20 mouse cellular contexts compared by ENCODE assay signal in genomic region chr2:165077055-165077454, GRCm38 (mm10). TPM values are rescaled to one million over a fixed set of nuclear protein-coding genes. Genes with fewer than 3 reads are reported as not detected.
DNase-seq lines count a peak whose midpoint lies in the region; ATAC-seq and TF ChIP-seq lines count a peak whose summit lies in the region.
"Had no signal": no experiment of that assay in that cellular context is flagged by ENCODE, and none has a peak within 500 bp of the region (broad histone marks: within the 10 kb centered on the region; RNA-seq: fewer than 3 reads in every experiment).

No protein-coding gene starts in this region.

- peak overlapping the region; percentile 24 for H3K4me2 ChIP-seq in forebrain, embryonic 11.5 days (ENCODE audit: low read depth, low read length, severe bottlenecking)
- H3K4me2 ChIP-seq in hindbrain, embryonic 14.5 days (replicated peaks), result no peak overlapping the region
- peak overlapping the region; percentile 31 for H3K4me2 ChIP-seq in midbrain, embryonic 14.5 days (ENCODE audit: low read length)
- H3K4me2 ChIP-seq: liver, embryonic 15.5 days had no signal

- H3K9ac ChIP-seq in forebrain, embryonic 11.5 days (ENCODE audit: low read length), result peak overlapping the region; percentile 9; the same call in 1 of the 2 replicates
- H3K9ac ChIP-seq in hindbrain, embryonic 14.5 days, result no peak overlapping the region
- H3K9ac ChIP-seq in midbrain, embryonic 14.5 days (replicated peaks; ENCODE audit: low read length), result peak overlapping the region; percentile 26; the same call in 1 of the 2 replicates
- H3K9ac ChIP-seq: liver, embryonic 15.5 days had no signal

- peak; percentile 82 for ATAC-seq in forebrain, embryonic 11.5 days (replicated peaks; ENCODE audit: low FRiP score)
- ATAC-seq in hindbrain, embryonic 14.5 days (ENCODE audit: low FRiP score), result peak; percentile 75
- ATAC-seq in midbrain, embryonic 14.5 days (ENCODE audit: low FRiP score, low TSS enrichment), result peak; percentile 41; the same call in 1 of the 2 replicates
- ATAC-seq: Patski had no signal

- H3K4me1 ChIP-seq in forebrain, embryonic 11.5 days (replicated peaks; ENCODE audit: control insufficient read depth, insufficient read depth, low read length), result peaks cover 34% of the 10 kb centered on the region
- peaks cover 30% of the 10 kb centered on the region for H3K4me1 ChIP-seq in hindbrain, embryonic 14.5 days (replicated peaks; ENCODE audit: control insufficient read depth, insufficient read depth, low read length)
- H3K4me1 ChIP-seq in midbrain, embryonic 14.5 days (ENCODE audit: control insufficient read depth, insufficient read depth, low read length), result peaks cover 37% of the 10 kb centered on the region
- no peaks in the 10 kb centered on the region for H3K4me1 ChIP-seq in thymus, adult 2 months (replicated peaks; ENCODE audit: control insufficient read depth, insufficient read depth, low read length)
- H3K4me1 ChIP-seq: liver, embryonic 15.5 days had no signal

- no peak for TF ChIP-seq CTCF in thymus, adult 2 months (IDR thresholded peaks at IDR 0.05; ENCODE audit: borderline replicate concordance, control insufficient read depth, extremely low read depth, insufficient read depth, low read length, poor library complexity)

- peaks cover 45% of the 10 kb centered on the region for H3K27me3 ChIP-seq in forebrain, embryonic 11.5 days (ENCODE audit: control insufficient read depth, insufficient read depth, low read length)
- peaks cover 39% of the 10 kb centered on the region for H3K27me3 ChIP-seq in hindbrain, embryonic 14.5 days (ENCODE audit: control insufficient read depth, insufficient read depth, low read length)
- H3K27me3 ChIP-seq in midbrain, embryonic 14.5 days (ENCODE audit: control insufficient read depth, insufficient read depth, low read length), result peaks cover 4% of the 10 kb centered on the region; the same call in 1 of the 2 replicates
- H3K27me3 ChIP-seq in thymus, adult 2 months (ENCODE audit: control insufficient read depth, insufficient read depth, low read length), result peaks cover 5% of the 10 kb centered on the region; the same call in 1 of the 2 replicates

- H3K9me3 ChIP-seq in forebrain, embryonic 11.5 days (ENCODE audit: control insufficient read depth, low read length), result no peaks in the 10 kb centered on the region
- H3K9me3 ChIP-seq in hindbrain, embryonic 14.5 days (ENCODE audit: control insufficient read depth, low read length), result no peaks in the 10 kb centered on the region
- H3K9me3 ChIP-seq in midbrain, embryonic 14.5 days (ENCODE audit: control insufficient read depth, low read length), result no peaks in the 10 kb centered on the region
- H3K9me3 ChIP-seq: liver, embryonic 15.5 days had no signal

- no peak overlapping the region for H3K4me3 ChIP-seq in forebrain, embryonic 11.5 days (ENCODE audit: low read depth, low read length)
- H3K4me3 ChIP-seq in hindbrain, embryonic 14.5 days (replicated peaks; ENCODE audit: low read length), result no peak overlapping the region
- H3K4me3 ChIP-seq in midbrain, embryonic 14.5 days (replicated peaks; ENCODE audit: low read depth, low read length), result no peak overlapping the region
- H3K4me3 ChIP-seq in thymus, adult 2 months (ENCODE audit: control insufficient read depth, insufficient read depth, low read length), result no peak overlapping the region
- H3K4me3 ChIP-seq: liver, embryonic 15.5 days; myocyte had no signal

- no peak overlapping the region for H3K27ac ChIP-seq in forebrain, embryonic 11.5 days (ENCODE audit: low read depth, low read length)
- no peak overlapping the region for H3K27ac ChIP-seq in hindbrain, embryonic 14.5 days
- peak overlapping the region; percentile 49; the same call in 1 of the 2 replicates for H3K27ac ChIP-seq in midbrain, embryonic 14.5 days (replicated peaks; ENCODE audit: low read depth, low read length)
- no peak overlapping the region for H3K27ac ChIP-seq in thymus, adult 2 months (ENCODE audit: control insufficient read depth, insufficient read depth, low read length)
- H3K27ac ChIP-seq: liver, embryonic 15.5 days; macrophage had no signal

- WGBS in forebrain, embryonic 11.5 days, result 2% methylated on average over 9 of the region's 9 CpGs
- WGBS in hindbrain, embryonic 14.5 days, result 4% methylated on average over 9 of the region's 9 CpGs
- WGBS in midbrain, embryonic 14.5 days, result 5% methylated on average over 9 of the region's 9 CpGs
- WGBS in thymus, adult 2 months, result 28% methylated on average over 9 of the region's 9 CpGs

- TF ChIP-seq POLR2A in thymus, adult 2 months (IDR thresholded peaks at IDR 0.05; ENCODE audit: control insufficient read depth, extremely low read depth, insufficient read depth, low read length, poor library complexity), result no peak

- peak; percentile 84 for DNase-seq in Muller cell, postnatal 12 days (ENCODE audit: inconsistent ontology term)
- DNase-seq in forebrain, embryonic 11.5 days (ENCODE audit: low spot score), result peak; percentile 79
- DNase-seq in hindbrain, embryonic 14.5 days (ENCODE audit: low spot score), result no peak
- peak; percentile 77 for DNase-seq in midbrain, embryonic 14.5 days
- DNase-seq in adrenal gland, adult 2 months, result no peak
- DNase-seq in adrenal gland, postnatal 36 days, result no peak
- no peak for DNase-seq in thymus, adult 2 months
- no peak for DNase-seq in right cerebral cortex, postnatal 36 days (ENCODE audit: low spot score in 2 of 2)
- DNase-seq: adrenal gland, adult 8-10 months; kidney, adult 18-20 months had no signal

- no peaks in the 10 kb centered on the region for H3K36me3 ChIP-seq in forebrain, embryonic 11.5 days (ENCODE audit: control insufficient read depth, insufficient read depth, low read length)
- H3K36me3 ChIP-seq in hindbrain, embryonic 14.5 days (replicated peaks; ENCODE audit: control insufficient read depth, insufficient read depth), result no peaks in the 10 kb centered on the region
- H3K36me3 ChIP-seq in midbrain, embryonic 14.5 days (ENCODE audit: control insufficient read depth, insufficient read depth, low read length), result no peaks in the 10 kb centered on the region
- H3K36me3 ChIP-seq in thymus, adult 2 months (ENCODE audit: control insufficient read depth, insufficient read depth, low read length), result no peaks in the 10 kb centered on the region
- H3K36me3 ChIP-seq: liver, embryonic 15.5 days had no signal

RNA-seq across cellular contexts. Expression of gene 1700025C18Rik, which starts 13.5 kb away (rescaled TPM):
- polyA plus RNA-seq in forebrain, embryonic 11.5 days (2014; fragmentation: Nextera tagmentation; extraction: Ambion mirVana), result not detected in 2 replicates
- not detected in 2 replicates for polyA plus RNA-seq in hindbrain, embryonic 14.5 days (2014; fragmentation: Nextera tagmentation; extraction: Ambion mirVana)
- polyA plus RNA-seq in midbrain, embryonic 14.5 days (2014; fragmentation: Nextera tagmentation; extraction: Ambion mirVana), result not detected in 2 replicates
- not detected for total RNA-seq in adrenal gland, adult 2 months (2021)
- not detected in 2 replicates for polyA plus RNA-seq in adrenal gland, adult 2 months (2012; rRNA removed)
- not detected for total RNA-seq in adrenal gland, postnatal 36 days (2021)
- polyA plus RNA-seq in thymus, adult 2 months (2012; rRNA removed), result not detected in 2 replicates
- total RNA-seq: adrenal gland, adult 8-10 months; left cerebral cortex, postnatal 10 days had no signal
- polyA plus RNA-seq: embryonic facial prominence, embryonic 11.5 days; gonadal fat pad, adult 2 months; heart, embryonic 16.5 days; large intestine, adult 2 months; liver, embryonic 15.5 days; macrophage; myocyte; Patski; spleen, adult 2 months had no signal

RNA-seq across cellular contexts. Expression of gene Cd40, which starts 21.6 kb away (rescaled TPM):
- polyA plus RNA-seq in forebrain, embryonic 11.5 days (2014; fragmentation: Nextera tagmentation; extraction: Ambion mirVana), result 3.9 and 4.2 TPM in 2 replicates
- polyA plus RNA-seq in hindbrain, embryonic 14.5 days (2014; fragmentation: Nextera tagmentation; extraction: Ambion mirVana), result 6.3 and 8.3 TPM in 2 replicates
- 5.1 and 7.3 TPM in 2 replicates for polyA plus RNA-seq in midbrain, embryonic 14.5 days (2014; fragmentation: Nextera tagmentation; extraction: Ambion mirVana)
- total RNA-seq in adrenal gland, adult 2 months (2021), result 1 to 10 TPM; 2.4 to 2.9 TPM
- polyA plus RNA-seq in adrenal gland, adult 2 months (2012; rRNA removed), result 3.2 and 5.3 TPM in 2 replicates
- 1 to 10 TPM; 1.7 TPM for total RNA-seq in adrenal gland, postnatal 36 days (2021)
- 44.5 and 52.1 TPM in 2 replicates for polyA plus RNA-seq in thymus, adult 2 months (2012; rRNA removed)

RNA-seq across cellular contexts. Expression of gene Ncoa5, which starts 42.4 kb away (rescaled TPM):
- 113 and 114 TPM in 2 replicates for polyA plus RNA-seq in forebrain, embryonic 11.5 days (2014; fragmentation: Nextera tagmentation; extraction: Ambion mirVana)
- polyA plus RNA-seq in hindbrain, embryonic 14.5 days (2014; fragmentation: Nextera tagmentation; extraction: Ambion mirVana), result 83.1 and 89.0 TPM in 2 replicates
- 76.6 and 105 TPM in 2 replicates for polyA plus RNA-seq in midbrain, embryonic 14.5 days (2014; fragmentation: Nextera tagmentation; extraction: Ambion mirVana)
- total RNA-seq in adrenal gland, adult 2 months (2021), result 10 to 100 TPM; 21.0 to 37.6 TPM
- 22.3 and 22.6 TPM in 2 replicates for polyA plus RNA-seq in adrenal gland, adult 2 months (2012; rRNA removed)
- 10 to 100 TPM; 28.9 to 36.0 TPM for total RNA-seq in adrenal gland, postnatal 36 days (2021)
- polyA plus RNA-seq in thymus, adult 2 months (2012; rRNA removed), result 72.3 and 73.7 TPM in 2 replicates

Comparison
In these comparisons a context has a peak if more than half of its experiments do, and no peak if none do; other contexts are left out.
1. DNase-seq: peak in Muller cell, postnatal 12 days (single experiment), forebrain, embryonic 11.5 days (single experiment) and midbrain, embryonic 14.5 days (single experiment); none in hindbrain, embryonic 14.5 days (single experiment), adrenal gland, adult 2 months (single experiment), adrenal gland, postnatal 36 days (0 of 2), thymus, adult 2 months (single experiment) and right cerebral cortex, postnatal 36 days (0 of 2).
2. Peak in every context shown above with its lines, with median percentiles within 50 percentile points of each other: ATAC-seq.